28 mouse cellular contexts compared by ENCODE assay signal in the genomic region with DNA sequence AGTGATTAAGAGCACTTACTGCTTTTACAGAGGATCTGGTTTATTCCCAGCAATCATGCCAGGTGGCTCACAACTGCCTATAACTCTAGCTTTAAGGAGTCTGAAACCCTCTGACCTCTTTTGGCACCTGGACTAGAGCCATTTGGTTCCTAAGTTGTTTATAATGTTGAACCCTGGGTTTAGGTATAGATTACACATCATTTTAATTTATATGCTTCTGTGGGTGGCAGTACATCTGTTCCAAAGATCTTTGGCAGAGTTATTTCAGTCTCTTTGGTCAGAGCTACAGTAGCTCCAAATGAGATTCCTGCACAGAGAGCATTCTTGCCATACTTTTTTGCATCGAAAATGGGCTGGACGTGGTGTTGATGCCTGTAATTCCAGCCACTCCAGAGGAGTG. TPM values are rescaled to one million over a fixed set of nuclear protein-coding genes. Genes with fewer than 3 reads are reported as not detected.
DNase-seq lines count a peak whose midpoint lies in the region; ATAC-seq lines count a peak whose summit lies in the region.
"Had no signal": no experiment of that assay in that cellular context is flagged by ENCODE, and none has a peak within 500 bp of the region (broad histone marks: within the 10 kb centered on the region; RNA-seq: fewer than 3 reads in every experiment).

No protein-coding gene starts in this region.

- WGBS in forebrain, embryonic 16.5 days = 97% methylated on average over 2 of the region's 2 CpGs

- H3K27ac ChIP-seq in forebrain, embryonic 16.5 days (ENCODE audit: low read length) = no peak overlapping the region
- H3K27ac ChIP-seq: embryonic facial prominence, embryonic 13.5 days; forebrain, embryonic 10.5 days; forebrain, embryonic 13.5 days; heart, embryonic 15.5 days; hindbrain, embryonic 10.5 days; hindbrain, embryonic 13.5 days had no signal

- H3K4me2 ChIP-seq in forebrain, embryonic 16.5 days (ENCODE audit: low read length) = no peak overlapping the region
- H3K4me2 ChIP-seq: embryonic facial prominence, embryonic 13.5 days; forebrain, embryonic 13.5 days; heart, embryonic 12.5 days; heart, embryonic 15.5 days; hindbrain, embryonic 13.5 days had no signal

- peak; percentile 80 for ATAC-seq in frontal cortex, adult (ENCODE audit: low TSS enrichment)
- no peak for ATAC-seq in forebrain, embryonic 16.5 days
- ATAC-seq: activated CD4-positive, CD25-positive, alpha-beta regulatory T cell, adult 4 months; forebrain, embryonic 13.5 days; forebrain, postnatal 0 days; hindbrain, embryonic 16.5 days had no signal

- no peaks in the 10 kb centered on the region for H3K27me3 ChIP-seq in forebrain, embryonic 16.5 days (replicated peaks; ENCODE audit: control insufficient read depth, insufficient read depth, low read length)
- H3K27me3 ChIP-seq: embryonic facial prominence, embryonic 13.5 days; forebrain, embryonic 13.5 days; heart, embryonic 12.5 days; heart, embryonic 15.5 days; hindbrain, embryonic 13.5 days had no signal

- H3K9me3 ChIP-seq in forebrain, embryonic 16.5 days (ENCODE audit: control insufficient read depth, low read length) = no peaks in the 10 kb centered on the region
- H3K9me3 ChIP-seq: embryonic facial prominence, embryonic 13.5 days; forebrain, embryonic 10.5 days; forebrain, embryonic 13.5 days; heart, embryonic 12.5 days; heart, embryonic 15.5 days; hindbrain, embryonic 10.5 days; hindbrain, embryonic 13.5 days had no signal

- no peak overlapping the region for H3K4me3 ChIP-seq in forebrain, embryonic 16.5 days (replicated peaks; ENCODE audit: low read length)
- H3K4me3 ChIP-seq: embryonic facial prominence, embryonic 13.5 days; erythroblast, embryonic 14.5 days; forebrain, embryonic 10.5 days; forebrain, embryonic 13.5 days; heart, embryonic 12.5 days; heart, embryonic 15.5 days; hindbrain, embryonic 10.5 days; hindbrain, embryonic 13.5 days had no signal

- no peak for DNase-seq in frontal cortex, postnatal 10 days (ENCODE audit: low spot score in 2 of 2)
- DNase-seq in layer of hippocampus, adult 9-11 months = peak; percentile 10
- DNase-seq in layer of hippocampus, adult 8-10 months (ENCODE audit: low spot score in 2 of 2) = no peak
- DNase-seq in left cerebral cortex, postnatal 36 days (ENCODE audit: low spot score in 2 of 2) = peak; percentile 15
- DNase-seq in left cerebral cortex, postnatal 10 days (ENCODE audit: extremely low spot score in 1 of 2, low spot score in 2 of 2) = no peak
- peak; percentile 51 for DNase-seq in fat pad, adult 2 months (ENCODE audit: extremely low read depth, low read depth, low spot score)
- DNase-seq: adrenal gland, adult 8-10 months; adrenal gland, postnatal 25 days; cerebellum, adult 18-20 months; cerebellum, adult 9-10 months; cerebellum, postnatal 14 days; forebrain, postnatal 0 days; gastrocnemius, postnatal 25 days; heart, adult 18-20 months; heart, postnatal 10 days; heart, postnatal 36 days had no signal

- no peaks in the 10 kb centered on the region for H3K4me1 ChIP-seq in forebrain, embryonic 16.5 days (replicated peaks; ENCODE audit: control insufficient read depth, insufficient read depth, low read length)
- H3K4me1 ChIP-seq: embryonic facial prominence, embryonic 13.5 days; forebrain, embryonic 10.5 days; forebrain, embryonic 13.5 days; heart, embryonic 12.5 days; heart, embryonic 15.5 days; hindbrain, embryonic 10.5 days; hindbrain, embryonic 13.5 days had no signal

- intact Hi-C loops in left cerebral cortex, postnatal 36 days (cut with DNase I) = no loop called here
- intact Hi-C loops in left cerebral cortex, postnatal 10 days (cut with DNase I) = no loop called here

- no peak overlapping the region for H3K9ac ChIP-seq in forebrain, embryonic 16.5 days (replicated peaks; ENCODE audit: low read depth, low read length)
- H3K9ac ChIP-seq: embryonic facial prominence, embryonic 13.5 days; forebrain, embryonic 13.5 days; forebrain, postnatal 0 days; heart, embryonic 12.5 days; heart, embryonic 15.5 days; hindbrain, embryonic 13.5 days had no signal

- peaks cover 23% of the 10 kb centered on the region for H3K36me3 ChIP-seq in forebrain, embryonic 16.5 days (ENCODE audit: control insufficient read depth, insufficient read depth)

RNA-seq across cellular contexts. Expression of gene Haus2, which starts 11.4 kb away (rescaled TPM):
- 10 to 100 TPM; 14.3 to 16.0 (median 15.3) TPM for total RNA-seq in layer of hippocampus, adult 8-10 months (2022)
- total RNA-seq in left cerebral cortex, postnatal 36 days (2021) = 10 to 100 TPM; 14.0 to 15.1 TPM
- 10 to 100 TPM; 16.7 to 17.2 TPM for total RNA-seq in left cerebral cortex, postnatal 10 days (2021)
- 28.5 and 32.0 TPM in 2 replicates for polyA plus RNA-seq in forebrain, embryonic 16.5 days (2015; fragmentation: Nextera tagmentation; extraction: Ambion mirVana)

RNA-seq across cellular contexts. Expression of gene Lrrc57, which starts 11.6 kb away (rescaled TPM):
- total RNA-seq in layer of hippocampus, adult 8-10 months (2022) = 10 to 100 TPM; 25.7 to 36.2 (median 33.4) TPM
- 10 to 100 TPM; 34.5 to 44.9 TPM for total RNA-seq in left cerebral cortex, postnatal 36 days (2021)
- total RNA-seq in left cerebral cortex, postnatal 10 days (2021) = 10 to 100 TPM; 21.1 to 26.5 TPM
- 38.9 and 45.0 TPM in 2 replicates for polyA plus RNA-seq in forebrain, embryonic 16.5 days (2015; fragmentation: Nextera tagmentation; extraction: Ambion mirVana)

RNA-seq across cellular contexts. Expression of gene Snap23, which starts 30.3 kb away (rescaled TPM):
- total RNA-seq in layer of hippocampus, adult 8-10 months (2022) = 10 to 100 TPM; 22.2 to 31.8 (median 26.0) TPM
- total RNA-seq in left cerebral cortex, postnatal 36 days (2021) = 10 to 100 TPM; 13.3 to 15.9 TPM
- 10 to 100 TPM; 16.5 to 17.4 TPM for total RNA-seq in left cerebral cortex, postnatal 10 days (2021)
- polyA plus RNA-seq in forebrain, embryonic 16.5 days (2015; fragmentation: Nextera tagmentation; extraction: Ambion mirVana) = 19.8 and 20.6 TPM in 2 replicates

RNA-seq across cellular contexts. Expression of gene Stard9, which starts 31.2 kb away (rescaled TPM):
- total RNA-seq in layer of hippocampus, adult 8-10 months (2022) = 10 to 100 TPM; 10.1 to 13.8 (median 12.9) TPM
- 10 to 100 TPM in 1 of 2 experiments, 1 to 10 TPM in 1; 7.1 to 10.2 TPM for total RNA-seq in left cerebral cortex, postnatal 36 days (2021)
- total RNA-seq in left cerebral cortex, postnatal 10 days (2021) = 10 to 100 TPM in 1 of 2 experiments, 1 to 10 TPM in 1; 9.7 to 10.6 TPM
- 3.2 and 4.2 TPM in 2 replicates for polyA plus RNA-seq in forebrain, embryonic 16.5 days (2015; fragmentation: Nextera tagmentation; extraction: Ambion mirVana)

RNA-seq across cellular contexts. Expression of gene Zfp106, which starts 34.1 kb away (rescaled TPM):
- 100 to 1,000 TPM; 144 to 174 (median 166) TPM for total RNA-seq in layer of hippocampus, adult 8-10 months (2022)
- total RNA-seq in left cerebral cortex, postnatal 36 days (2021) = 100 to 1,000 TPM; 154 to 162 TPM
- 100 to 1,000 TPM in 1 of 2 experiments, 10 to 100 TPM in 1; 83.8 to 101 TPM for total RNA-seq in left cerebral cortex, postnatal 10 days (2021)
- 40.0 and 48.5 TPM in 2 replicates for polyA plus RNA-seq in forebrain, embryonic 16.5 days (2015; fragmentation: Nextera tagmentation; extraction: Ambion mirVana)

Comparison
In these comparisons a context has a peak if more than half of its experiments do, and no peak if none do; other contexts are left out.
1. DNase-seq: peak in layer of hippocampus, adult 9-11 months (single experiment), left cerebral cortex, postnatal 36 days (2 of 2) and fat pad, adult 2 months (single experiment); none in frontal cortex, postnatal 10 days (0 of 2), layer of hippocampus, adult 8-10 months (0 of 2) and left cerebral cortex, postnatal 10 days (0 of 2).